Mouse (Mus musculus): ENCODE measurements around the gene Rap1a.

- TF ChIP-seq GATA1 (IDR thresholded peaks at IDR 0.05; ENCODE audit: low read length) (no peak), TAL1 (IDR thresholded peaks at IDR 0.05; ENCODE audit: low read length) (no peak)
Measured at GRCm38 (mm10) chr3:105806519-105807249, 5.5 kb upstream of the Rap1a start.
